Mouse (Mus musculus) liver, embryonic 11.5 days (tissue): ENCODE data around the gene Ccdc154. TPM values are rescaled to one million over a fixed set of nuclear protein-coding genes. Genes with fewer than 3 reads are reported as not detected.
"Not testable (repeated sequence)": the region's sequence is repeated elsewhere in the genome, so short reads cannot be mapped to it uniquely, and the experiment has no call there.

ENCODE experiments used
- ATAC-seq: fragments of 200-750 bp; cut with Nextera tagmentation; replicated peaks from 2 replicates; pipeline ENCODE4 v1.8.0; 2017; ENCODE audit warnings: moderate number of reproducible peaks, mild to moderate bottlenecking, moderate TSS enrichment, moderate library complexity; ENCODE audit not compliant: low FRiP score
- DNase-seq: peaks from one replicate; pipeline ENCODE4 v3.0.0-alpha.2; 2017; ENCODE audit warnings: low spot score
- H3K27ac ChIP-seq: fragments of 300-500 bp; sonication (generic); 2 replicates; pipeline ENCODE4 v1.5.1; 2014; ENCODE audit warnings: mild to moderate bottlenecking, low read depth, low read length, control low read depth
- H3K27me3 ChIP-seq: fragments of 300-500 bp; sonication (generic); replicated peaks from 2 replicates; pipeline ENCODE4 v1.6.1; 2014; ENCODE audit warnings: low read length, mixed read lengths; ENCODE audit not compliant: control insufficient read depth, insufficient read depth
- H3K36me3 ChIP-seq: fragments of 300-500 bp; sonication (generic); 2 replicates; pipeline ENCODE4 v1.6.1; 2014; ENCODE audit warnings: mild to moderate bottlenecking, low read length, moderate library complexity, mixed read lengths; ENCODE audit not compliant: control insufficient read depth, insufficient read depth
- H3K4me1 ChIP-seq: fragments of 300-500 bp; sonication (generic); replicated peaks from 2 replicates; pipeline ENCODE4 v1.6.1; 2014; ENCODE audit warnings: low read length, mixed read lengths; ENCODE audit not compliant: control insufficient read depth, insufficient read depth
- H3K4me2 ChIP-seq: fragments of 300-500 bp; sonication (generic); 2 replicates; pipeline ENCODE4 v1.6.1; 2014; ENCODE audit warnings: mild to moderate bottlenecking, control low read depth, moderate library complexity
- H3K4me3 ChIP-seq: fragments of 300-500 bp; sonication (generic); 2 replicates; pipeline ENCODE4 v1.5.1; 2014; ENCODE audit warnings: low read depth, low read length, control low read depth
- H3K9ac ChIP-seq: fragments of 300-500 bp; sonication (generic); 2 replicates; pipeline ENCODE4 v1.6.1; 2014; ENCODE audit warnings: low read depth, low read length, control low read depth
- H3K9me3 ChIP-seq: fragments of 300-500 bp; sonication (generic); 2 replicates; pipeline ENCODE4 v1.6.1; 2016; ENCODE audit warnings: low read length, inconsistent platforms, mixed read lengths; ENCODE audit not compliant: control insufficient read depth
- WGBS: fragments of 180-500 bp; shearing (Covaris S2); extraction: QIAGEN DNeasy Blood & Tissue Kit; methylation state at CpG from one replicate; pipeline ENCODE4 v1.1.7; 2014; 5-methylcytosine and 5-hydroxymethylcytosine counted together
- polyA plus RNA-seq: library from polyadenylated mRNA; unstranded; fragments of >200 nt; fragmentation: Nextera tagmentation; extraction: Ambion mirVana; gene quantifications from 2 replicates; pipeline ENCODE4 v1.2.1, GENCODE M21; 2014

Gene Ccdc154
- 0.11 and 0.14 TPM in 2 replicates for polyA plus RNA-seq

DNA sequence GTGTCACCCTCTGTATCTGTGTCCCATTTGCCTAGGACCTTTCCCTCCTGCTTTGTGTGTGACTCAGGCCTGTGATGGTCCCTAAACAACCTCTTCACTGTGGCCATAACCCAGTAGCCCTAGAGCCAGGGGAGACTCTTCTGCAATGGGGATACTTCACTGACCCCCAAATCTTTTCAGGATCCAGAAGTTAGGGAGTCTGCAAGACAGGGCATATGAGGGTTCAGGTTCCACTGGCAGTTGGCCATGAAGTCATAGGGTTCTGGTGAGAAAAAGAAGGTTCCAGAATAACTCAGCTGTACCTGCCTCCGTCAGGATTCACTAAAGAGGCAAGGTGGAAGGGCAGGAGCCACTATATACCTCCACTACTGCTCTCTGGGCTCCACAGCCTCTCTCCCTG is at the start of gene Ccdc154:
Gene Ccdc154 (plus strand): TSS at position 301 of the 400 bp plus-strand sequence.
- Histone ChIP-seq H3K9ac (no peak within 1 kb of the TSS), H3K9me3 (no peaks in the 10 kb centered on the region), H3K27ac (no peak within 1 kb of the TSS), H3K4me3 (no peak within 1 kb of the TSS), H3K36me3 (peaks cover 18% of the 10 kb centered on the region), H3K4me1 (no peaks in the 10 kb centered on the region), H3K4me2 (no peak within 1 kb of the TSS), H3K27me3 (no peaks in the 10 kb centered on the region)
- ATAC-seq, result no peak
- DNase-seq, result no peak
- 94% methylated on average over 1 of the region's 1 CpGs for WGBS

DNA sequence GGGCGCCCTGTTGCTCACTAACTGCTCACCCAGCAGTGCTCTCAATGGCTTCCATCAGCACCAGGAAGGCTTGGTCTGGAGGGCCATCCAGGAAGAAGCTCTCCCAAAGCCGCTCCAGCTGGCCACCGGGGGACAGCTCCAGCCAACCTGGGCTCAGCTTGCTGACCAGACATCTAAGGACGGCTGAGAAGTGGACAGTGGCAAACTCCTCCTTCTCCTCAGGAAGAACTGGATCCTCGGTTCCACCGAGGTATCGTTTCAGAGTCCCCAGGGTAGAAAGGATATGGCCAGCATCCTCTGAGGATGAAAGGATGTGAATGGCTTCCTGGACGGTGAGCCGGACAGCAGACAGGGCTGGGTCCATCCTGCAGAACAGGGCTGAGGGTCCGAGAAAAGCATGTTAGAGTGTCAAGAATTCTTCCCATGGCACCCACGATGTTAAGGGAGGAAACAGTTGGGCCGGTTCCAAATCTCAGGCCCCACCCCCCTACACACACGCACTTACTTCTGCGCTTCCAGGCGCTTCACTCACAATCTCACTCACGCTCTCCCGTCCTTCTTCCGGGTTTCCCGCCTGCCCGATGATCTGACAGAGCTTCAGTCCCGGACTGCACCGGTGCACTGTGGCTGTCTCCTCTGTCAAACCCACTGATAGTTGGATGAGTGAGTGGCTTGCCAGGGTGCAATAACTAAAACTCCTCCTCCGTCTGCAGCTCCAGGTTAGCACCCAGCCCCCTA is 47.2 kb upstream of the Ccdc154 start:
- no peaks in the 10 kb centered on the region for H3K9me3 ChIP-seq
- peak overlapping the region; percentile 97 for H3K4me2 ChIP-seq
- 8% methylated on average over 23 of the region's 23 CpGs for WGBS
- peaks cover 8% of the 10 kb centered on the region for H3K4me1 ChIP-seq
- H3K27ac ChIP-seq, result peak overlapping the region; percentile 78
- H3K27me3 ChIP-seq, result no peaks in the 10 kb centered on the region
- H3K36me3 ChIP-seq, result peaks cover 7% of the 10 kb centered on the region; the same call in 1 of the 2 replicates
- H3K9ac ChIP-seq, result peak overlapping the region; percentile 83
- H3K4me3 ChIP-seq, result peak overlapping the region; percentile 67
- DNase-seq, result no peak
- peak; percentile 71 for ATAC-seq

DNA sequence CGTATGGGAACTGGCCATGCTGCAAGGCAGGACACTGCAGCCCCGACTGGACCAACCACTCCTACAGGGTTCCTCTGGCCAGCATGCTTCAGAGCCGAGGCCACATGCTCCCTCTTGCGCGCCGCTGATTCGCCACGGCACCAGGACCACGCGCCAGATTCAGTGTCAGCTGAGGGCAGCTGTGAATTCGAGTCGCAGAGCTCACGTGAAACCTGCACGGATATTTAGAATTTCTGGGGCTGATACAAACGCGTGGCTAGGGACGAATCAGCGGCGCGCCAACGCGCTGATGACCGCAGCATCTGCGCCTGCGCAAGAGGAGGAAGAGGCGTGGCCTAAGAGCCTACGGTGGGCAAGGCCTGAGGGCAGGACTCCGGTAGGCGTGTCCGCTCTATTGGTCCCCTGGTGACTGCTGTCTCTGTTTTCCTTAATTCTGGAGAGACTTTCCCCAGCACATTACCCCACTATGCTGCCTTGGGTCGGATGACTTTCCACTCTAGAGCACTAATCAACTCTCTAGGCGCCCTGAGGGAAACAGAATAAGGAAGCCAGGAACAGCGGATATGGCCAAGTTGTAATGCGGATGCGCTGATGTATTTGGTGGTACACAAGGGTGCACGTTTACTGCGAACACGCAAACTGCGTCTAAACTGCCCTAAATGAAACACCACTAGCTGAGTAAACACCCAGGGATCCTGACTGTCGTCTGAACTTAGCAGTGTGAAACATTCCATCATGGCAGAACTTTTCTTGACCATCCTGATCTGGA is 46.4 kb upstream of the Ccdc154 start, which contains the start of gene Telo2:
Gene Telo2 (minus strand): TSS at position 304 of the 769 bp plus-strand sequence.
- H3K4me3 ChIP-seq, result peak within 1 kb of the TSS; percentile 67
- ATAC-seq, result peak; percentile 88

DNA sequence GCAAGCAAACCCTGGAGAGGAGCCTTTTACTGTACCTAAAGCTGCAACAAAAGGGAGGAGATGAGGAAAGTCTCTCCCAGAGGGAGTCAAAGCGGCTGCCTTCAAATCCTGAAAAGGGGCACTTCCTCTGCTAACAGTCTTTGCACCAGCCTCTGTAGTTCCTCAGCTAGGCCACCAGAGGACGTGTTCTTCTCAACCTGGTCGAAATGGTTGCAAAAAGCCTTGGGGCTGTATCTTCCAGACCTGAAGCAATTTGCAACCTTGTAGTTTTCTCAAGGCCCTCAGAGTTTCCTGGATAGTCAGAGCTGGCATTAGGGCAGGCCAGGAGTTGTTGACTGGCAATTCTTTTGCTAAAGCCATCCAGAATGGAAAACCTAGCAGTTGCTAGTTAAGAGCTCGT is 45.0 kb upstream of the Ccdc154 start:
- 32% methylated on average over 4 of the region's 4 CpGs for WGBS
- H3K9me3 ChIP-seq, result no peaks in the 10 kb centered on the region
- peaks cover 8% of the 10 kb centered on the region for H3K4me1 ChIP-seq
- H3K36me3 ChIP-seq, result peaks cover under 1% of the 10 kb centered on the region; the same call in 1 of the 2 replicates
- no peaks in the 10 kb centered on the region for H3K27me3 ChIP-seq
- DNase-seq (no peak), ATAC-seq (no peak)
- no peak overlapping the region for H3K4me3 ChIP-seq
- H3K27ac ChIP-seq, result no peak overlapping the region
- H3K9ac ChIP-seq, result no peak overlapping the region
- no peak overlapping the region for H3K4me2 ChIP-seq

More for the DNA sequence above, 46.4 kb upstream of the Ccdc154 start, which contains the start of gene Telo2:
- peak within 1 kb of the TSS; percentile 78 for H3K27ac ChIP-seq
- H3K9me3 ChIP-seq, result no peaks in the 10 kb centered on the region
- 6% methylated on average over 40 of the region's 40 CpGs for WGBS
- H3K36me3 ChIP-seq, result peaks cover 2% of the 10 kb centered on the region; the same call in 1 of the 2 replicates
- no peaks in the 10 kb centered on the region for H3K27me3 ChIP-seq
- peak within 1 kb of the TSS; percentile 83 for H3K9ac ChIP-seq
- peaks cover 8% of the 10 kb centered on the region for H3K4me1 ChIP-seq
- peak within 1 kb of the TSS; percentile 97 for H3K4me2 ChIP-seq
- peak; percentile 90 for DNase-seq

DNA sequence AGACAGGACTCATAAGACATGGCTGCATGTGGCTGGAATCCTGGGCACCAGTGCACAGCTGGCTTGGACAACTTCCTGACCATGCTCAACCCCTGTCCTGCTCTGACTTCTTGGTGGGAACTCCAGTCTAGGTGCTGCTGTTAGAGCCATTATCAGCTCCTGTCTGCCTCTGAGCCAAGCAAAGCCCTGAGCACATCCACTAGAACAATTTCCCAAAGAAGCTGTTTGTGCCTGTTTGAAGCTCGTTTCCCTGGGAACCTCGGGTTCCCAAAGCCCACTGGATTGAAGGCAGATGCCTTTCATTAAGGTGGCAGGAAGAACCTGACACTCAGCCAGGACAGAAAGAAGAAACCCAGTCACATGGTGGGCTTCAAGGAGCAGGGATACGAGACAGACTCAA is 41.9 kb upstream of the Ccdc154 start, which contains the start of gene Ptx4:
Gene Ptx4 (plus strand): TSS at position 355 of the 400 bp plus-strand sequence.
- no peak within 1 kb of the TSS for H3K9ac ChIP-seq
- DNase-seq (no peak), ATAC-seq (no peak)
- no peaks in the 10 kb centered on the region for H3K36me3 ChIP-seq
- H3K9me3 ChIP-seq, result no peaks in the 10 kb centered on the region
- WGBS, result 46% methylated on average over 3 of the region's 3 CpGs
- H3K4me3 ChIP-seq, result no peak within 1 kb of the TSS
- H3K27me3 ChIP-seq, result no peaks in the 10 kb centered on the region; the same call in 1 of the 2 replicates
- no peak within 1 kb of the TSS for H3K4me2 ChIP-seq
- no peak within 1 kb of the TSS for H3K27ac ChIP-seq
- H3K4me1 ChIP-seq, result peaks cover 3% of the 10 kb centered on the region; the same call in 1 of the 2 replicates

DNA sequence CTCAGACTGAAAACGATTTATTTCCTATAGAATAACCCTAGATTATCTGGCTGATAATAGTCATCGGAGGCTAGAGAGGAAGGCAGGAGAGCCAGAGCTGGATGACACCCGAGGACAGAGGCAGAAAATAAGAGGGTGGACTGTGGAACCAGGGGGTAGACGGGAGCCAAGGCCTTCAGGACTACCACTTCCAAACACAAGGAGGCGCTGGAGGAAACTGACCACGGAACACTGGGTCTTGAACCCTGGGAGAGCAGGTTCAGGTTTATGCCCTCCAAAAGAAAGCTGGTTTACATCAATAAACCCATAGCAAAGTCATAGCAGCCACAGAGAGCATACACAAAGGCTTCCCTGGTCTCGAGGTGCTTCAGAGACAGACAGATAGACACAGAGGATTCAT is 38.3 kb upstream of the Ccdc154 start:
- Histone ChIP-seq H3K27ac (no peak overlapping the region), H3K36me3 (no peaks in the 10 kb centered on the region), H3K4me3 (no peak overlapping the region), H3K9ac (no peak overlapping the region), H3K27me3 (no peaks in the 10 kb centered on the region; the same call in 1 of the 2 replicates), H3K4me1 (peaks cover 16% of the 10 kb centered on the region), H3K4me2 (no peak overlapping the region), H3K9me3 (no peaks in the 10 kb centered on the region)
- no peak for ATAC-seq
- 25% methylated on average over 7 of the region's 7 CpGs for WGBS
- no peak for DNase-seq

DNA sequence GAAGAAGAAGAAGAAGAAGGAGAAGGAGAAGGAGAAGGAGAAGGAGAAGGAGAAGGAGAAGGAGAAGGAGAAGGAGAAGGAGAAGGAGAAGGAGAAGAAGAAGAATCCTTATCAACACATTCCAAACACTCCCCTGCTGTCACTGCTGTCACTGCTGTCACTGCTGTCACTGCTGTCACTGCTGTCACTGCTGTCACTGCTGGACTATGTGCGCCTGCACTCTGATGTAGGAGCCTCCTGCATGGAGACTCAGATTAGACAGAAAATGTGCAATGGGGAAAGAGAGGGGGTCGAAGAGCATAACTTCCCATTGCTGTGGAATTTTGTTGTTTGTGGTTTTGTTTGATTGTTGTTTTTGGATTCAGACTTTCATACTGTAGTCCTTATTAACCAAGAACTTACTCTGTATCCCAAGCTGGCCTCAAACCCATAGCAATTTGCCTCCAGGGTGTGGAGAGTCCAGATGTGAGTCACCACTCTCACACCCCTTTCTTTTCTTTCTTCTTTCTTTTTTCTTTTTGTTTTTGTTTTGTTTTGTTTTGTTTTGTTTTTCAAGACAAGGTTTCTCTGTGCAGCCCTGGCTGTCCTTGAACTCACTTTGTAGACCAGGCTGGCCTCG is 36.7 kb upstream of the Ccdc154 start:
- not testable (repeated sequence) for H3K9me3 ChIP-seq, H3K27me3 ChIP-seq, DNase-seq, H3K36me3 ChIP-seq, H3K9ac ChIP-seq, H3K4me3 ChIP-seq, H3K4me2 ChIP-seq
- WGBS, result 62% methylated on average over 3 of the region's 3 CpGs
- 0 out of 2 replicates have a peak, but pooled peaks have one; percentile 42 for ATAC-seq
- peak overlapping the region; percentile 38; the same call in 1 of the 2 replicates for H3K27ac ChIP-seq
- peaks cover 16% of the 10 kb centered on the region for H3K4me1 ChIP-seq

DNA sequence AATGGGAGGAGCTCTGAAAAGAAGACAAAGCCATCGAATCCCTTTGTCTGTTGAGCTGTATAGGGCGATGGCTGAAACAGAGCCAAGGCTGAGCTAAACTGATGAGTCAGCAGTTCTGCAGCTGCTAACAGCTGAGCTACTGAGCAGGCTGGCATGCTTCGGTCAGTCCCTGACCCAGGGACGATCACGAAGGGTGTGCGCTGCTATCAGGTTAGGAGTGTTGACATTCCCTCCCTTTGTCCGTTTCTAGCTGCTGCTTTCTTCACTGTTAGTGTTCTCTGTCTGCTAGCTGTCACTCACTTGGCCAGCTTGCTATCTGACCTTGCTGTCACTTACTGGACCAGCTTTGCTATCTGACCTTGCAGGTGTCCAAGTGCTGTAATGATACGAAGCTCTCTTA is 35.2 kb upstream of the Ccdc154 start:
- Histone ChIP-seq H3K27ac (peak overlapping the region; percentile 87), H3K36me3 (no peaks in the 10 kb centered on the region), H3K4me1 (peaks cover 16% of the 10 kb centered on the region), H3K9me3 (no peaks in the 10 kb centered on the region), H3K4me2 (peak overlapping the region; percentile 44), H3K4me3 (no peak overlapping the region), H3K27me3 (no peaks in the 10 kb centered on the region; the same call in 1 of the 2 replicates), H3K9ac (no peak overlapping the region)
- DNase-seq, result no peak
- peak; percentile 85 for ATAC-seq
- 31% methylated on average over 8 of the region's 8 CpGs for WGBS
